In genomic region chr3:66685136-66685535, GRCm38 (mm10) we compare ENCODE assay signal across 25 mouse cellular contexts.
"Had no signal": no experiment of that assay in that cellular context is flagged by ENCODE, and none has a peak within 500 bp of the region (broad histone marks: within the 10 kb centered on the region; RNA-seq: fewer than 3 reads in every experiment).

No protein-coding gene starts in this region.

- H3K4me3 ChIP-seq: heart, adult 2 months; heart, embryonic 13.5 days; heart, embryonic 15.5 days; hindbrain, embryonic 13.5 days; hindbrain, embryonic 15.5 days; intestine, embryonic 15.5 days; limb, embryonic 13.5 days; limb, embryonic 15.5 days; liver, embryonic 12.5 days had no signal

- H3K9me3 ChIP-seq: heart, embryonic 15.5 days; hindbrain, embryonic 13.5 days; hindbrain, embryonic 15.5 days; intestine, embryonic 15.5 days; limb, embryonic 13.5 days; limb, embryonic 15.5 days; liver, embryonic 12.5 days had no signal

- H3K9ac ChIP-seq: heart, embryonic 13.5 days; heart, embryonic 15.5 days; hindbrain, embryonic 13.5 days; hindbrain, embryonic 15.5 days; intestine, embryonic 15.5 days; limb, embryonic 13.5 days; limb, embryonic 15.5 days; liver, embryonic 12.5 days had no signal

- H3K27ac ChIP-seq: heart, adult 2 months; heart, embryonic 13.5 days; heart, embryonic 15.5 days; hindbrain, embryonic 15.5 days; hindbrain, postnatal 0 days; intestine, embryonic 15.5 days; kidney, postnatal 0 days; limb, embryonic 13.5 days; limb, embryonic 15.5 days; liver, embryonic 12.5 days had no signal

- H3K36me3 ChIP-seq: heart, embryonic 13.5 days; heart, embryonic 15.5 days; hindbrain, embryonic 13.5 days; hindbrain, embryonic 15.5 days; intestine, embryonic 15.5 days; limb, embryonic 13.5 days; limb, embryonic 15.5 days; liver, embryonic 12.5 days had no signal

- H3K4me1 ChIP-seq: heart, embryonic 13.5 days; heart, embryonic 15.5 days; intestine, embryonic 15.5 days; limb, embryonic 15.5 days; liver, embryonic 12.5 days had no signal

- DNase-seq: gastrocnemius, postnatal 14 days; gastrocnemius, postnatal 36 days; heart, adult 11 months; heart, adult 2 months; heart, postnatal 14 days; heart, postnatal 36 days; kidney, adult 18-20 months; kidney, adult 8-10 months; kidney, postnatal 14 days; kidney, postnatal 36 days; layer of hippocampus, adult 9-11 months; layer of hippocampus, postnatal 36 days; left cerebral cortex, postnatal 4 days had no signal

- H3K4me2 ChIP-seq: heart, embryonic 11.5 days; heart, embryonic 13.5 days; heart, embryonic 15.5 days; hindbrain, embryonic 13.5 days; hindbrain, embryonic 15.5 days; intestine, embryonic 15.5 days; limb, embryonic 13.5 days; limb, embryonic 15.5 days; liver, embryonic 12.5 days had no signal

- ATAC-seq: intestine, embryonic 15.5 days; intestine, postnatal 0 days; liver, embryonic 12.5 days had no signal

- H3K27me3 ChIP-seq: heart, embryonic 13.5 days; heart, embryonic 15.5 days; hindbrain, embryonic 13.5 days; hindbrain, embryonic 15.5 days; intestine, embryonic 15.5 days; limb, embryonic 13.5 days; limb, embryonic 15.5 days; liver, embryonic 12.5 days had no signal
